Mouse (Mus musculus) right cerebral cortex, postnatal 10 days (tissue): ENCODE measurements around the gene Tdrd3.
A peak's percentile ranks its signal among the peaks of the same experiment; 100 is the strongest.

Source experiments
- DNase-seq, 2 experiments: peaks; one replicate each; pipeline ENCODE4 v3.0.0; 2021; ENCODE audit warnings: low spot score in 2 of 2

The Tdrd3 gene

GRCm38 (mm10) chr14:87451645-87452443, 35.4 kb downstream of the Tdrd3 start:
- peak; percentile 80 to 84 for DNase-seq

- DNase-seq, result no peak
Measured at GRCm38 (mm10) chr14:87455630-87456175, 39.3 kb downstream of the Tdrd3 start.

- DNase-seq, result no peak
Measured at GRCm38 (mm10) chr14:87459777-87460176, 43.3 kb downstream of the Tdrd3 start.

GRCm38 (mm10) chr14:87461543-87461942, 45.1 kb downstream of the Tdrd3 start:
- DNase-seq, result no peak

- DNase-seq, result peak; percentile 85 to 92
Measured at GRCm38 (mm10) chr14:87463963-87464654, 47.7 kb downstream of the Tdrd3 start.

- no peak for DNase-seq
Measured at GRCm38 (mm10) chr14:87464655-87465054, 48.2 kb downstream of the Tdrd3 start.

- DNase-seq, result no peak
Measured at GRCm38 (mm10) chr14:87467586-87467985, 51.1 kb downstream of the Tdrd3 start.

- DNase-seq, result no peak
Measured at GRCm38 (mm10) chr14:87471521-87471920, 55.1 kb downstream of the Tdrd3 start.

- DNase-seq, result no peak
Measured at GRCm38 (mm10) chr14:87472782-87473181, 56.3 kb downstream of the Tdrd3 start.

- DNase-seq, result no peak
Measured at GRCm38 (mm10) chr14:87475721-87476359, 59.4 kb downstream of the Tdrd3 start.

- DNase-seq, result no peak
Measured at GRCm38 (mm10) chr14:87478339-87478951, 62.0 kb downstream of the Tdrd3 start.

GRCm38 (mm10) chr14:87485888-87486287, 69.4 kb downstream of the Tdrd3 start:
- no peak for DNase-seq

GRCm38 (mm10) chr14:87497955-87498594, 81.6 kb downstream of the Tdrd3 start:
- DNase-seq, result no peak

GRCm38 (mm10) chr14:87505924-87506323, 89.5 kb downstream of the Tdrd3 start:
- DNase-seq, result no peak

GRCm38 (mm10) chr14:87515281-87515680, 98.8 kb downstream of the Tdrd3 start:
- no peak for DNase-seq

GRCm38 (mm10) chr14:87517381-87517780, 100.9 kb downstream of the Tdrd3 start:
- DNase-seq, result no peak

GRCm38 (mm10) chr14:87531847-87532246, 115.4 kb downstream of the Tdrd3 start:
- no peak for DNase-seq

GRCm38 (mm10) chr14:87537127-87537819, 120.8 kb downstream of the Tdrd3 start:
- no peak for DNase-seq

GRCm38 (mm10) chr14:87549986-87550385, 133.5 kb downstream of the Tdrd3 start:
- DNase-seq, result no peak

- no peak for DNase-seq
Measured at GRCm38 (mm10) chr14:87552211-87552610, 135.8 kb downstream of the Tdrd3 start.

GRCm38 (mm10) chr14:87563841-87564240, 147.4 kb downstream of the Tdrd3 start:
- no peak for DNase-seq
